Mouse (Mus musculus): ENCODE measurements at regions not wholly inside any gene's neighbourhood (a gene's known extent, or its start where the extent isn't known, plus 50 kb on each side); places are given as distances from the start of the nearest gene placed in this dataset.
A peak's percentile ranks its signal among the peaks of the same experiment; 100 is the strongest.

GRCm38 (mm10) chr12:25994063-25994462, 421.0 kb downstream of the Rnf144a start:
- no peak for DNase-seq (ENCODE audit: low spot score in 2 of 2)
- Histone ChIP-seq H3K4me3 (no peak overlapping the region), H3K27ac (no peak overlapping the region)
- no peak for TF ChIP-seq CTCF (conservative IDR thresholded peaks at IDR 0.05)

GRCm38 (mm10) chr12:25991801-25992525, 423.1 kb downstream of the Rnf144a start:
- H3K27ac ChIP-seq = peak overlapping the region; percentile 15; the same call in 1 of the 2 replicates
- TF ChIP-seq CTCF (conservative IDR thresholded peaks at IDR 0.05) = no peak
- no peak overlapping the region for H3K4me3 ChIP-seq
- DNase-seq (ENCODE audit: low spot score in 2 of 2) = no peak

- TF ChIP-seq CTCF (conservative IDR thresholded peaks at IDR 0.05) = no peak
- H3K4me3 ChIP-seq = no peak overlapping the region
- DNase-seq (ENCODE audit: low spot score in 2 of 2) = no peak
- peak overlapping the region; percentile 46 for H3K27ac ChIP-seq
Measured at GRCm38 (mm10) chr12:25982545-25982944, 432.5 kb downstream of the Rnf144a start.

GRCm38 (mm10) chr12:25978335-25978734, 436.7 kb downstream of the Rnf144a start:
- DNase-seq (ENCODE audit: low spot score in 2 of 2) = no peak
- TF ChIP-seq CTCF (conservative IDR thresholded peaks at IDR 0.05) = no peak
- Histone ChIP-seq H3K4me3 (no peak overlapping the region), H3K27ac (no peak overlapping the region)

- no peak for DNase-seq (ENCODE audit: low spot score in 2 of 2)
- no peak overlapping the region for H3K4me3 ChIP-seq
- no peak for TF ChIP-seq CTCF (conservative IDR thresholded peaks at IDR 0.05)
- H3K27ac ChIP-seq = no peak overlapping the region
Measured at GRCm38 (mm10) chr12:25958584-25958983, 456.5 kb downstream of the Rnf144a start.

GRCm38 (mm10) chr12:25957547-25957946, 457.5 kb downstream of the Rnf144a start:
- no peak for TF ChIP-seq CTCF (conservative IDR thresholded peaks at IDR 0.05)
- Histone ChIP-seq H3K4me3 (no peak overlapping the region), H3K27ac (no peak overlapping the region)
- no peak for DNase-seq (ENCODE audit: low spot score in 2 of 2)

GRCm38 (mm10) chr12:25947107-25947506, 467.9 kb downstream of the Rnf144a start:
- no peak overlapping the region for H3K27ac ChIP-seq
- TF ChIP-seq CTCF (conservative IDR thresholded peaks at IDR 0.05) = no peak
- no peak for DNase-seq (ENCODE audit: low spot score in 2 of 2)
- H3K4me3 ChIP-seq = no peak overlapping the region

GRCm38 (mm10) chr12:25946121-25946520, 468.9 kb downstream of the Rnf144a start:
- DNase-seq (ENCODE audit: low spot score in 2 of 2) = no peak
- no peak overlapping the region for H3K27ac ChIP-seq
- no peak for TF ChIP-seq CTCF (conservative IDR thresholded peaks at IDR 0.05)
- no peak overlapping the region for H3K4me3 ChIP-seq

GRCm38 (mm10) chr12:25938856-25939255, 476.2 kb downstream of the Rnf144a start:
- no peak overlapping the region for H3K27ac ChIP-seq
- TF ChIP-seq CTCF (conservative IDR thresholded peaks at IDR 0.05) = no peak
- no peak overlapping the region for H3K4me3 ChIP-seq
- no peak for DNase-seq (ENCODE audit: low spot score in 2 of 2)

GRCm38 (mm10) chr12:25934946-25935345, 480.1 kb downstream of the Rnf144a start:
- no peak overlapping the region for H3K4me3 ChIP-seq
- TF ChIP-seq CTCF (conservative IDR thresholded peaks at IDR 0.05) = no peak
- H3K27ac ChIP-seq = no peak overlapping the region
- no peak for DNase-seq (ENCODE audit: low spot score in 2 of 2)

- no peak for TF ChIP-seq CTCF (conservative IDR thresholded peaks at IDR 0.05)
- Histone ChIP-seq H3K27ac (no peak overlapping the region), H3K4me3 (no peak overlapping the region)
- DNase-seq (ENCODE audit: low spot score in 2 of 2) = no peak
Measured at GRCm38 (mm10) chr12:25934526-25934925, 480.5 kb downstream of the Rnf144a start.

GRCm38 (mm10) chr12:25926367-25926766, 488.7 kb downstream of the Rnf144a start:
- no peak for TF ChIP-seq CTCF (conservative IDR thresholded peaks at IDR 0.05)
- peak; percentile 19 to 49 for DNase-seq (ENCODE audit: low spot score in 2 of 2)
- H3K27ac ChIP-seq = 0 out of 2 replicates have a peak overlapping the region, but pooled peaks have one; percentile 28
- no peak overlapping the region for H3K4me3 ChIP-seq

- DNase-seq (ENCODE audit: low spot score in 2 of 2) = peak in 1 of 2 experiments; percentile 44
- Histone ChIP-seq H3K4me3 (no peak overlapping the region), H3K27ac (peak overlapping the region; percentile 51)
- TF ChIP-seq CTCF (conservative IDR thresholded peaks at IDR 0.05) = no peak
Measured at GRCm38 (mm10) chr12:25924526-25924925, 490.5 kb downstream of the Rnf144a start.

GRCm38 (mm10) chr12:25923772-25924171, 491.3 kb downstream of the Rnf144a start:
- H3K27ac ChIP-seq = peak overlapping the region; percentile 51; the same call in 1 of the 2 replicates
- TF ChIP-seq CTCF (conservative IDR thresholded peaks at IDR 0.05) = no peak
- H3K4me3 ChIP-seq = no peak overlapping the region

More at GRCm38 (mm10) chr12:25923772-25924171, 491.3 kb downstream of the Rnf144a start:
- DNase-seq (ENCODE audit: low spot score in 2 of 2) = no peak
